Mouse (Mus musculus) frontal cortex, postnatal 36 days (tissue): Measurements from ENCODE around the gene Gm49395.

Experiments
- DNase-seq, 2 experiments: peaks; one replicate each; pipeline ENCODE4 v3.0.0; 2022; ENCODE audit warnings: low spot score in 2 of 2

Gene Gm49395

DNA sequence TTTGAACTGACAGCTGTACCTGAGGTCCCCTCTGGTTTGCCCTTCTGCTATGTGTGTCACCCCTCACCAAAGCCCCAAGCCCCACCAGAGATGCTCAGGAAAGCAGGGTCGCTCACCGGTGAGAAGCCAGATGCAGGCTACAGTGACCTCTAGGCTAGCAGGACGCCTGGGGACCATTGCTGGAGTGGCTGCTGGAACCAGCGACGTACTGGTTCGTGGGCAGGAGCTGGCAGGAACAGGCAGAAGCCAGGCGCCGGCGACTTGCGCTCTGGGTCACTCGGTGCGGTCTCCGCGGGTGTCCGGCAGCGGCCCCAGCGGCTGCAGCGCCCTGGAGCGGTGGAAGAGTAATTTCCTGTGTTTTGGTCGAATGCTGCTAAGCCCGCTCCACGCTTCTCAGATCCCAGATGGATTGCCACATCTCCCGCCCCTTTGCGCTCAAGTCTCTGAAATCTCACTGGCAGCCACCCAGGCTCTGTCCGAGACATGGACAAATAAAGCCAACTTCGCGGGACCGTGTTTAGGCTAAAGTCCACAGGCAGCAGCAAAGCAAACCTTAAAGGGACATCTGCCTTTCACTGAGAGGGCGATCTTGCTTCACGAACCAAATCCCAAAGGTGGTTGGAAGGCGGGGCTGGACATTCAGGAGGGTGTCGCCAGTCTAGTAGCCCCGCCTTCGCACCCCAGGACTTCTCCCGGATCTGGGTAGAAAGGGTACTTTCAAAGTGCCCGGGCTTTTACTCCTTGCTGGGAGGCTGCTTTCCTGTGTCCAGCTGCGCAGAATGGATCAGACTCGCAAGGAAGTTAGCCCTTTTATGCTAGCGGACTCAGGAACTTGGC lies at the start of gene Gm49395, which contains the start of gene Itga1:
Gene Gm49395, minus strand, starts transcription at position 567 of the 837 bp plus-strand sequence.
Gene Itga1, minus strand, starts transcription at position 610 of the 837 bp plus-strand sequence.
- DNase-seq, result peak; percentile 13 to 30

DNA sequence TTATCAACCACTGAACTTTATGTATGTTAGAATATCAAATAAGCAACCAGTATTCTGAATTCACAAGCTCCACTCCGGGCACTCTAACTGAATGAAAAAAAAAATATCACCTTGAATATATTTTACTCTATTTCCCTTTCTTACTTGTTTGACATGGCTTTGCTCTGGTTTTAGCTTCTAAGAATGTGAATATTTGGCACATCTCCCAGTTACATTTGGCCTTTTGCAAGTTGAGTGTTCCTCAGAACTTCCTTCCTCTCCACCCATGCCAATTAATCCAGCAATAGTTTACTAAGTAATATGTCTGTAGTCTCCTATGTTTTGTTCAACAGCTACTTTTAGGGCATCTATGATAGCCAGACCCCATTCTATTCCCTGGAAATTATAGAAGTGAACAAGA lies 48.9 kb upstream of the Gm49395 start:
- no peak for DNase-seq

DNA sequence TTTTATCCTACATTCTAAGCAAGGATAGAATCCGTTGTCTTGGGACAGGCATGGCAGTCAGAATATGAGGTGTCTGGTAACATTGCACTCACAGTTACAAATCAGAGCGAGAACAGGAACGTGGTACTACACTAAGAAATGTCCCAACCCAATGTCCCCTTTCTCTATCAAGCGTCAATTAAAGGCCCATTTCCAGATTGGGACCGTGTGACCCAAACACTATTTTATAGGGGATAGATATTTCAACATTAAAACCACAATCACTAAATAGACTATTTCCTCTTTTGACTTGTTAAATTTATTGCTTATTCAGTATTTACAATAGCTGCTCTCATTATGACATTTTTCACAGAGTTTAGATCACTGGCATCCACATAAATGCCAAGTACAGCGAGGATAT lies 48.1 kb upstream of the Gm49395 start:
- no peak for DNase-seq

DNA sequence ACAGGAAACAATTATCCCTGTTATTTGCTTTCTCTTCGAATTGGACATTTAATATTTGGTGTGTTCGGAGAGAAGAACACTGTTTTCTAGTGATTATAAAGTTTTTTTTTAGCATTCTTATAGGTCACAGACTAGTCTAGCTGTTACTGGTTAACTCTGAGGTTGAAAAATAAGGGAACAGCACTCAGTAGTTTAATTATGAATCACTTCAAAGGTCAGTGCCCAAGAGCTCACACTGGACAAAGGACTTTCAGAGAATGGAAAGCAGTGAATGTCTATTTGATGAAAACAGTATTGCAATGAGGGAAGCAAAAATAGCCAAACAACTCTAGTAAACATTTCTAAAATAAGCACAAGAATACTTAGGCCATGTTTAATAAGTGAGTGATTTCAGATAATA lies 41.9 kb upstream of the Gm49395 start:
- no peak for DNase-seq

DNA sequence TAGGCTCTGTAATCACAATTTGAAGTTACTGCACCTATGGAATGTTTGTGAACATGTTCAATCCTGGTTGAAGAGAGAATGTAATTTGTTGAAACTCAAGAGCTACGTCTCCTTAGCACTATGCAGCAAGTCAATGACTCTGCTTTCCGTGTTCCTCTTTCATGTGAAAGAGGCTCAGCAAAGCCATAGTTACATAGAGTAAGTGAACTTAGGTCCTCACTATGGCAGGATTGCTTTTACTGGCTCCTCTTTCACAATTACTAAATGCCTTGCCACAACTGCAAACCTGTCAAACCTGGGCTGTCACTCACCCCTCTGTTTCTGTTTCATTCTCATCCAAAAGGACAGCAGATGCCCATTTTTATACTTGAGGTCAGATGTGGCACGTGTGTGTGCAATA lies 40.3 kb upstream of the Gm49395 start:
- DNase-seq, result no peak

DNA sequence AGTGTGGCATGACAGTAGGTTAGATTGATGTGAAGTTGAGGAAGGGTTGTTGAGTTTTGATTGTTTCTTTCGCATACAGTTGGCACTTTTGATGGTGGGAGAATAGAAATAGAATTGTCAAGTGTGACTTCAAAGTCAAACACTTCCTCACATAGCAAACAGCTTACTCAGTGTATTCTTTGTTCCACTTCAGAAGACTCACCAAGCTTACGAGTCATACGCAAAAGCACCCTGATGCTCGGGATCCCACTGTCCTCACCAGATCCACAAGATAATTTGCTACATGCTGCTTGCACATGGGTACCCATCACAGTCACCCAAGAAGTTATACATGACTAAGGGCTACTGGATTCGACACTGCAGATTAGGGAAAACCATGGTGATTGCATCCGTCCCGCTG lies 36.8 kb upstream of the Gm49395 start:
- no peak for DNase-seq

DNA sequence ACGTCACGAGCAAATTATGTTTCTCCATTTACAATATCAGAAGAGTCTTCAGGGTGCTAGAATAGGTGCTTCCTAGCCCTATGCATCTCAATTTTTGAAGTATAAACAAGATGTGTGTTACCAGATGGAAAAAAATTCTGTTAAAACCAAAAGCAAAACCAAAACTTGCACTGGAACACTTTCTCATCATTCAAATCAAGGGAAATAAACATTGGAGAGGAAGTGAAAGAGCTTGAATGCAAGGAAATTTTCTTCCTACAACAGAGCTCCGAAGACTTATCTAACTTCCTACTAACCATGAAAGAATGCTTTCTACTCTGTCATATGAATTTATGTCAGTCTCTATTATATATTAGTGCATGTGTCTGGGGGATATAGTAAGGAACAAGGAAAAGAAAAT lies 35.0 kb upstream of the Gm49395 start:
- no peak for DNase-seq

DNA sequence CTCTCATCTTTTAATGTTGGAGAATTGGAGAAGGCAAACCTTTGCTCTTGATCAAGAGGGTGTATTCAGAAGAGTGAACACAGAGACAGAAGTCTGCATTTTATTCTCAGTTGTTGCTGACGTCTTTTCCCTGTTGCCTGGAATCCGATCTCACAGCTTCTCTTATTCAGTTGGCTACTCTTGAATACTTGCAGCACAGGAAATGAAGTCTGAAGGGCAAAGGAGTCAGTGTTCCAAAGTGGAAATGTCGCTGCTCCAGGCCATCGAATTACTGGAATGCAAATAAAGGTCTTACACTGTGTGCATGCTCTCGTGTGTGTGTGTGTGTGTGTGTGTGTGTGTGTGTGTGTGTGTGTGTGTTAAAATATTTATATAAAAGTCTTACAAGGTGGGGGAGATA lies 30.7 kb upstream of the Gm49395 start:
- no peak for DNase-seq

DNA sequence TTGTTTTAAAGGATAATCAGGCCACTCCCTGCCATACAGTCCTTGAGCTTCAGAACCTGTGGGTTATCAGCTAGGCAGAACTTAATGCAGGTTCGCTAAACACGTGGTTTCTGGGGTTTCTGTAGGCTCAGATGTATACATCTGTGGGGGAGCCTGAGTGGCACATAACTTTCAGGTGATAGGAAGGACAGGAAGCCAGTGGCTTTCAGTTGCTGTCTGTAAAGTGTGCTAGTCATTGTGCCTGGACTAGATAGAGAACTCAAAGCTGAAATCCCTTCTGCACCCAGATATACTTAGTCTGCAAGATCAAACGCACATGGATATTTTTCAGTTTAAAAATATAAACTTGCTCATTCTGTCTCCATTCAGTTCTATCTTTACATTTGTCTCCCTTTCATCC lies 29.7 kb upstream of the Gm49395 start:
- DNase-seq, result no peak

DNA sequence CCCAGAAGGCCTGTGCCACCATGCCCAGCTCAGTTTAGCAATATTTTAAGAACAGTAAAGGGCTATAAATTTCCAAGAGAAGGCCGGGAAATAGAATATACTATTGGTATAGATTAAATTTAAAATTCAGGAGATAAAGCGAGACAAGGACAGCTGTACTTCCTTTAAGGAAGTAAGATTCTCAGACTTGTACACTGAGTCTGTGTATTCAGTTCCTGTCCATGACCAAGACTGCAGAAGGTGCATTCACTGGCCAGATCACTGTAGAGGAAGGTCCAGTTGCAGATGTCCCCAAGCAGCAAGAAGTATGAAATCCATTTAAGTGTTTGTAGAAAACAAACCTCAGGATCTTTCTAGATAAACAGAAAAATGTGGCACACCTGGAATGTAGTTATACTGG lies 28.3 kb upstream of the Gm49395 start:
- DNase-seq, result no peak

DNA sequence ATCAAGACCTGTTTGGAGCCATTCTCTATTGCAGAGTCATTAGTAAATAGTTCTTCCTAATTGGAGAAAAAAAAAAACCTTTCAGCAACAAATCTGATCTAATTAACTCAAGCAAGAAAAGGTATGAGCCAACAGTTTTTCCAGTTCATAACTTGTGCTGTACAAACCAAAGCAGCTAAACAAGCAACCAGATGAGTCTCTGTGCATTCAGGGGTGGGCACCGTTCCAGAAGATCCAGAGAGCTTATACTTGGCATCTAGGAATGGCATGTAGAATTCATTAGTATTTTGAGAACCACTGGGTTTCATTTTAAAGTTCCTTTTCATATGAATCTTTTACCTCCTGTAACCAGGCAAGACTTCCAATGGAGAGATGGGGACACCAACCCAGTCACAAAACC lies 26.1 kb upstream of the Gm49395 start:
- DNase-seq, result no peak

DNA sequence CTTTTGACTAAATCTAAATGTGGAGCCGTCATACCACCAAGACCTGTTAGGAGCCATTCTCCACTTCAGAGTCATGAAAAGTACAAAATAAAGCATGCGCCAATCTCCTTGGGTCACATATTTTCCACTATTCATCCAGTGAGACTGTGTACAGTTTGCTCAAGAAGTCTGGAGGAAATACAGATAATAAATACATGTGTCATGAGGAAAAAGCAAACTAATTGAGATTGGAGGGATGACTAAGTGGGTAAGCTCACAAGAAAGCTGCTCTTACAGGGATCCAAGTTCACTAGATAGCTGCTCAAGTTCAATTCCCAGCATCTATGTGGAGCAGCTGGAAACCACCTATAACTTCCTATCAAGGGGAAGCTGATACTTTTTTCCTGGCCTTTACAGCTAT lies 24.8 kb upstream of the Gm49395 start:
- DNase-seq, result no peak

DNA sequence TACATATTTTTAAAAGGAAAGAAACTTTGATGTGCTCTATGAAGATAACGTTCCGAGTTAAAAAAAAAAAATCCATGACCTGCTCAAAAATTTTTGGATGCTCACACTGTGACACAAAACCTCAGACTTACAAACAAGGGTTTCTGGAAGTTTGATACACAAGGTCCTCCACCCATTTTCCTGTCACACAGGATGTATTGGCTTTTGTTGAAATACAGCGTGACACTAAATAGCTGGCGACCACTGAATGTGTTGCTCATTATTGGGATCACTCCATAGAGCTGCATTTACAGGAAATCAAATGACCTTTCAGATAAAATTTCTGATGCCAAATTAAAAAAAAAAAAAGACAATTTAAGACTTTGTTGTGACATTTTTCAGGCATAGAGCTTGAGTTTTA lies 23.4 kb upstream of the Gm49395 start:
- no peak for DNase-seq

DNA sequence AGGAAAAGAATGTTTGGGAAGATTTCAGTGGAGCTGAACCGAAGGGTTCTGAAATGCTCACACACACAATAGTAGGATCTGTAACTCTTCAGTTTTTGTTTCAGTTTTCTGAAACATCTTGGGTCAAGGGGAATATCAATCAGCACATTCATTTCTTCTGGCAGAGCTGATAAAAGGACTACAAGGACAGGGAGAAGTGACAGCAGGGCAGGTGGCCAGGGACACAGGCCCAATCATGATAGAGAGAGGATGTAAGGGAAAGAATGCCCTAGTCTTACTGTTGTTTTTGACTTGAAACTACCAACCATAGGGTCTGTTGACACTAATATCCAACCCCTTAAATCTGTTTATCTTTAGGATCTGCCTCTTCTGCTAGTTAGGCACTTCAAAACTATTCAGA lies 22.8 kb upstream of the Gm49395 start:
- DNase-seq, result no peak

DNA sequence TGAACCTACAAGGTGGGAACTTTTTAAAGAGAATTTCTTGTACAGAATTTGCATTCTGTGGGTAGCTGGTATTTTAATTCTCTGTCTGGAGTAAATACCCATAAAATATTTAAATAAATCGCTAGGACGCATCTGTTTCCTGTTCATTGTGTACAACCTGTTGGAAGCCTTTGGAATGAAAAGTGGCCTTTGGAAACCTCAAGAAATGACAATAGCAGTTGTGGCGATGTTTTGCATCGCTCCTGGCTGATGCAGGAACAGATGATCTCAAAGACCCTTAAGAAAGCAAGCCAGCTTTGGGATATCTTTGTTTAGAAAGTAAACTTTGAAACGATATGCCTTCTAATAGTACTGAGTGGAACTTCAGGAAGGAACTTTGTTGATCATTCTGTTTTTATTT lies 17.0 kb upstream of the Gm49395 start:
- DNase-seq, result no peak

DNA sequence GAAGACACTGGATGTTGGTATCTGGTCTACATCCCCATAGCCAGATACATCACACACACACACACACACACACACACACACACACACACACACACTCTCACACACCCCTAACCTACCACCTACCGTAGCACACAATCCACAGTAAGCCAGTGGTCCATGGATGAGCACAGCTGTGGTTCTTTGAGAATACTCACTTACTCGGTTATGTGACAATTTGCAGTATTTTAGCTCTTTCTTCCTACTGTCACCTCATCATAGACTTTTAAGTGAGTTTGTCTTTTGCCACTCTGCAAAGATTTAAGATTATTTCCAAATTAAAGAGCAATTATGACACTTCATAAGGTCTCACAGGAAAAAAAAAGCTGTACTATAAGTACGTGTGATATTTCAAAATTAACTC lies 16.5 kb upstream of the Gm49395 start:
- DNase-seq, result no peak

DNA sequence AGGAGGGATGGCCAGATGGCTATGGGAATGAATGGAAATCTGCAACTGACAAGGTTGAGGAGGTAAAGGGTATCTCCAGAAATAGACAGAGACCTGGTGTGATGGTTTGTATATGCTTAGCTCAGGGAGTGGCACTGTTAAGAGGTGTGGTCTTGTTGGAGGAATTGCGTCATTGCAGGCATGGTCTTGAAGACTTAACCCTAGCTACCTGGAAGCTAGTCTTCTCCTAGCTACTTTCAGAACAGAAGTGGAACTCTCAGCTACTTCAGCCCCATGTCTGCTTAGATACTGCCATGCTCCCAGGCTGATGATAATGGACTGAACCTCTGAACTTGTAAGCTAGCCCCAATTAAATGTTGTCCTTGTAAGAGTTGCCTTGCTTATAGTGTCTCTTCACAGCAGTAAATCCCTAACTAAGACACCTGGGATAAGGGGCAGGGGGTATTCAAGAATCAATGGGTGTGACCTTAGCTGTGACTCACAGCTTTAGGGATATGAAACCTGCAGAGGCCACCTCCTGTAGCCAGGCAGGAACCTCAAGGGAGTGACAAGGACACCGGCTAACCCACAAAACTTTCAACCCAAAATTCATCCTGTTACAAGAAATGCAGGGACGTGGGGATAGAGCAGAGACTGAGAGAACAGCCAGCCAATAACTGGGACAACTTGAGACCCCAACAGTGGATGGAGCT lies 15.4 kb upstream of the Gm49395 start:
- no peak for DNase-seq

DNA sequence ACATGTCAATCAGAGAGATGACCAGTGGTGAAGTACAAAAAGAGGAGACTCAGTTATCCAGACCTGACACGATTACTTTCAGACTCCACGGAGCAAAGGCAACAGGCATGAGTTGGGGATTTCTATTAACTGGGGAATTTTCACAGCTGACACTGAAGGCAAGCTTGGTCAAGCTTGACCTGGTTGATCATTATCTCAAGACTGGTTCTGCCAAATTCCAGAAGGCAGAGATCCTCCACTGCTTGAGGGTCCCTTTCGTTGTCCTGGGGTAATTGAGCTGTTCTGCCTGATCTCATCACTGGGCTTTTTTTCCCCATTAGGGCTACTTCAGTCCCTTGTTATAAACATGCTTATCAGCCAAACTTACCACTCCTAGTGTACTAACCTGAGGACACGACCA lies 7.9 kb upstream of the Gm49395 start:
- DNase-seq, result no peak

DNA sequence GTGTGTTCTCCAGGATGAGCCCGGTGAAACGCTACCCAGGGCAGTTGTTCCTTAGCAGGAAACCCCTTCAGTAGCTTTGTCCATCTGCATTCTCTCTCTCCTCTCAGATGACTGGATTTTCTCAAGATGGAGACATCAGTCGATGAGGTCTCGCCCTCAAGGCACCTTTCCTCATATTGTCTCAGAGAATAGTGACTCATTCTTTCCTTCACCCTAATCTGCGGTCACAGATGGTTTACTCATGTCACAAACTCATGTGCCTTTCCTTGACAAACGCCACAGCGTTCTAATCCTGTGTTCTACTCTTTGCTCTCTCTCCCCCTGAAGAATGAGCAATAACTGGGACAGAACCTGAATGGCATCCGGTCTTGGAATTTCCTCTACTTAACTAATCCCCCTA lies 5.7 kb upstream of the Gm49395 start:
- no peak for DNase-seq

DNA sequence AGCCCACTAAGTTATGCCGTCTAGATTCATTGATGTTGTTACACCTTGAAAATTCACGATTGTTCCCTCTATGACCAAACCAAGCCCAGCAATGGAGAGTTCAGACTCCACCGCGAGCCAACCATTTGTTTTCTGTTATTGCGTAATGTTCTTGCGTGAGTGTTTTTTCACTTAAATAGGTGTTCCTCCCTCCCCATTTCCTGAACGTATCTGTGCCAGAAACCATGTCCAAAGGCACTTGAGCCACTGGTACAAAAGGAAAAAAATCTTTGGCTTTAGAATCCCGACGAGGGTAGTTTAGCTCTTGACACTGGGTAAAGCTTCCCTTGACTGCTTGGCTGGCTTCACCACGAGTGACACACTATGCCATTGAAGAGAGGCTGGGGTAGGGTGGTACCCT lies 4.5 kb upstream of the Gm49395 start:
- DNase-seq, result no peak

DNA sequence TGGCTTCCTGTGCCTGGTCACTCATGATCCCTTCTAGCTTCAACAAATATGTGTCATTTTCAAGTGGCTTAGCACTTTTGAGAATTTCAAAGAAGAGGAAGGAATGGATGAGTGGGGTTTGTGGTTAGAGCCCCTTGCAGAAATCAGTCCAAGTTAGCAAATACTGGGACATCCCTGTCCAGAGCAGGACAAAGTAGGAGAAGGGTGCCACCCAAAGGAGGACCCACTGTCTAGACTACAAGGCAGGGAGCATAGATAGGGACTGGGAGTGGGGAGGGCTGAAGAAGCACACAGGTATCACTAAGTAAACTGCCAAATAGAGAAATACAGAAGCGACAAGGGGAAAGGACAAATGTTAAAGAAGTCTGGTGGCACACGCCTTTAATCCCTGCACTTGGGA lies 1.0 kb upstream of the Gm49395 start:
- DNase-seq, result no peak

DNA sequence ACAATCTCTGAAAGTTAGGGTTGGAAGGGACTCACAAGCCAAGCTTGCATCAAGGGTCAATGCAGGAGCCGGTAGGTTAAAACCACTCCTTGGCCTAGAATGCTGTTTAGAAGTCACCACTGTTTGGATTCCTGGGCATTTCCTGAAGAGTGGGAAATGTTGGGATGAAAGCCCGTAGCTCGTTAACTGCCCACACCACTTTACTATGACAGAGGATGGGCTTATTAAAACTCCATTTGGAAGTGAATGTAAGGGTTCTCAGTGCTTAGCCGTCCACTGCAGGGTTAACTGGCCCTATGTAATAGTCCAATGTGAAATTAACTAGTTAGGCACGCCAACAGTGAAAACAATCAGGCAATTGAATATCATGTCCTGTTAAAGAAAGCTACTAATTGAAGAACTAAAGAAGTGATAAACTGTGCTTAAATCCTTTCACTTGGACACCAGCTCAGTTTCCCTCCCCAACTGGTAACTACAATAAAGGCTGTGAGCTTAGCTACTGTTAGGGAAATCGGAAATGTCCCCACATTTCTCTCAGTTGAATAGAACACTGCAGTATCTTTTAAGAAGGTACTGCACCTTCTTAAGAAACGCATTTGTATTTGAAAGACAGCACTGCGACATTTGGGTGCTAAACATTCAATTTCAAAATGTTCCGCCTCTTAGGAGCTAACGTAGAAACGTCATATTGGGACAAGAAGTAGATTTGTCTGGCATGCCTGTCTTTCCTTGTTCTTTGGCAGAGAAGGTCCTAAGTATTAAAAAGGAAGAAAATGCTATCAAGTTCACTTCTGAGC lies 1.1 kb downstream of the Gm49395 start:
- no peak for DNase-seq

DNA sequence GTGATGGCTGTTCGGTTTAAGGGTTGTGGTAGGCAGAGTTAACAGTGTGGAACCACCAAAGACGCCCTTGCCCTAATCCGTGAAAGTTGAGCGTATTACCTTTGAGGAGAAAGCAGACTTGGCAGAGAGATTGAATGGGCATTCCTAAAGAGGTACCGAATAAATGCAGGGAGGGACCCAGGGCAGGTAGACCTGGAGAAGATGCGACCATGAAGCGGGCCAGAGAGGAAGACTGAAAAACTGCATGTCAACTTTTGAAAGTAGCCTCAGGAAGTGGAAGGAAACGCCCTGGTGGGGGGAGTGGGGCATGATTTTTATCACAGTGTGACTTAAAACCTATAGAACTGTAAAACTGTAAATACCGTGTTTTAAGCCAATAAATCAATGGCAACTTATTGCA lies 2.3 kb downstream of the Gm49395 start:
- no peak for DNase-seq
